In the genomic region with DNA sequence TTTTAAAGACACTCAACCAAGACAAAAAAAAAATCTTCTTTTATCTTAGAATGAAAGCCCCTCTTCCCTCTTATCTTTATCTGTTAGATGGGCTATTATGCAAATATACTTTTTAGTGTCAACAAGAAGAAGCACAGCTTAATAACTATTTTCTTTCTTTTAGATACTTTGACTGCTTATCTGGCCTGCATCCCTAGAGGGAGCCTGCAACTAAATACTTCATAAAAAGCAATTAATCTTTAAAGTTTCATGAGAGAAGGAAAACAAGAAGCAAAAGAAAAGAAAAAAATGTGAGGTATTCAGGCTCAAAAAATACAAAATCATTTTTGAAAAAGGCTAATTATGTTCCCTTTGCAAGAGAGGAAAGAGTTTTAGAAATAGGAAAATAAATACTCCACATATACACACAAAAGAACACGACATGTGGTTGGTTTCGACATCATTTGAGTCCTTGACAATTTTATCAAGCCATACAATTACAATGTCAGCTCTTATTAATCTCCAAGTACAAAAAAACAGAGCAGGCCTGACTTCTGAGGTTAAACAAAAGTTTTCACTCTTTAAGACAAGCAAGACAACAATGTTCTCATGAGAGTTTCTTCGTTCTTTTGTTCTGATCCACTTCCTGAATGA, we compare ENCODE assay signal across 17 mouse cellular contexts. TPM values are rescaled to one million over a fixed set of nuclear protein-coding genes. Genes with fewer than 3 reads are reported as not detected.
A peak's percentile ranks its signal among the peaks of the same experiment; 100 is the strongest.
DNase-seq lines count a peak whose midpoint lies in the region; ATAC-seq and TF ChIP-seq lines count a peak whose summit lies in the region.
"Had no signal": no experiment of that assay in that cellular context is flagged by ENCODE, and none has a peak within 500 bp of the region (broad histone marks: within the 10 kb centered on the region; RNA-seq: fewer than 3 reads in every experiment).

No protein-coding gene starts in this region.

- peak; percentile 6; the same call in 1 of the 2 replicates for TF ChIP-seq CTCF in intestine, postnatal 0 days (IDR thresholded peaks at IDR 0.05; ENCODE audit: low read depth)

- no peak for ATAC-seq in intestine, postnatal 0 days
- no peak for ATAC-seq in intestine, embryonic 16.5 days
- no peak for ATAC-seq in lung, embryonic 16.5 days (ENCODE audit: low read depth)
- no peak for ATAC-seq in embryonic facial prominence, embryonic 15.5 days (ENCODE audit: insufficient number of reproducible peaks, low FRiP score, low TSS enrichment, low read depth)
- ATAC-seq in stomach, embryonic 15.5 days (ENCODE audit: insufficient read depth, low FRiP score, low read depth): no peak
- no peak for ATAC-seq in megakaryocyte progenitor cell, adult 5-6 weeks (replicated peaks; ENCODE audit: poor library complexity)
- ATAC-seq: liver, embryonic 12.5 days; midbrain, embryonic 13.5 days had no signal

- no peak overlapping the region for H3K27ac ChIP-seq in intestine, postnatal 0 days (ENCODE audit: low read depth, low read length)
- H3K27ac ChIP-seq in intestine, embryonic 16.5 days (ENCODE audit: low read length): no peak overlapping the region
- H3K27ac ChIP-seq in lung, embryonic 16.5 days (ENCODE audit: low read length): peak overlapping the region; percentile 24; the same call in 1 of the 2 replicates
- H3K27ac ChIP-seq in embryonic facial prominence, embryonic 15.5 days (replicated peaks): 0 out of 2 replicates have a peak overlapping the region, but pooled peaks have one; percentile 9
- H3K27ac ChIP-seq in stomach, embryonic 15.5 days: peak overlapping the region; percentile 71
- H3K27ac ChIP-seq: embryonic facial prominence, embryonic 13.5 days; limb, embryonic 12.5 days; liver, embryonic 12.5 days; midbrain, embryonic 13.5 days; neural tube, embryonic 15.5 days had no signal

- H3K9ac ChIP-seq in intestine, postnatal 0 days (ENCODE audit: low read depth, low read length): no peak overlapping the region
- no peak overlapping the region for H3K9ac ChIP-seq in intestine, embryonic 16.5 days (ENCODE audit: low read depth, low read length)
- H3K9ac ChIP-seq in lung, embryonic 16.5 days (ENCODE audit: low read length): no peak overlapping the region
- no peak overlapping the region for H3K9ac ChIP-seq in embryonic facial prominence, embryonic 15.5 days
- no peak overlapping the region for H3K9ac ChIP-seq in stomach, embryonic 15.5 days
- H3K9ac ChIP-seq: embryonic facial prominence, embryonic 13.5 days; limb, embryonic 12.5 days; liver, embryonic 12.5 days; midbrain, embryonic 13.5 days; neural tube, embryonic 15.5 days had no signal

- H3K9me3 ChIP-seq in intestine, postnatal 0 days (ENCODE audit: control insufficient read depth): no peaks in the 10 kb centered on the region
- H3K9me3 ChIP-seq in intestine, embryonic 16.5 days (ENCODE audit: control insufficient read depth, low read length): no peaks in the 10 kb centered on the region
- no peaks in the 10 kb centered on the region for H3K9me3 ChIP-seq in lung, embryonic 16.5 days (ENCODE audit: control insufficient read depth, low read length)
- H3K9me3 ChIP-seq in embryonic facial prominence, embryonic 15.5 days (replicated peaks): no peaks in the 10 kb centered on the region
- no peaks in the 10 kb centered on the region for H3K9me3 ChIP-seq in stomach, embryonic 15.5 days
- H3K9me3 ChIP-seq: embryonic facial prominence, embryonic 13.5 days; hindbrain, embryonic 10.5 days; limb, embryonic 12.5 days; liver, embryonic 12.5 days; midbrain, embryonic 13.5 days; neural tube, embryonic 15.5 days had no signal

- H3K4me2 ChIP-seq in intestine, postnatal 0 days (replicated peaks; ENCODE audit: low read depth): no peak overlapping the region
- no peak overlapping the region for H3K4me2 ChIP-seq in intestine, embryonic 16.5 days (ENCODE audit: low read depth, low read length)
- no peak overlapping the region for H3K4me2 ChIP-seq in lung, embryonic 16.5 days (ENCODE audit: low read depth, low read length)
- H3K4me2 ChIP-seq in embryonic facial prominence, embryonic 15.5 days (replicated peaks): no peak overlapping the region
- H3K4me2 ChIP-seq in stomach, embryonic 15.5 days: no peak overlapping the region
- H3K4me2 ChIP-seq: embryonic facial prominence, embryonic 13.5 days; limb, embryonic 12.5 days; liver, embryonic 12.5 days; midbrain, embryonic 13.5 days; neural tube, embryonic 15.5 days had no signal

- no peaks in the 10 kb centered on the region for H3K27me3 ChIP-seq in intestine, postnatal 0 days (replicated peaks; ENCODE audit: control insufficient read depth, insufficient read depth, low read length)
- H3K27me3 ChIP-seq in intestine, embryonic 16.5 days (replicated peaks; ENCODE audit: control insufficient read depth, insufficient read depth, low read length): no peaks in the 10 kb centered on the region
- H3K27me3 ChIP-seq in lung, embryonic 16.5 days (ENCODE audit: control insufficient read depth, insufficient read depth, low read depth, low read length): no peaks in the 10 kb centered on the region
- H3K27me3 ChIP-seq in embryonic facial prominence, embryonic 15.5 days: no peaks in the 10 kb centered on the region
- H3K27me3 ChIP-seq in stomach, embryonic 15.5 days (replicated peaks): no peaks in the 10 kb centered on the region
- H3K27me3 ChIP-seq: embryonic facial prominence, embryonic 13.5 days; limb, embryonic 12.5 days; liver, embryonic 12.5 days; midbrain, embryonic 13.5 days; neural tube, embryonic 15.5 days had no signal

- 61% methylated on average over 3 of the region's 3 CpGs for WGBS in intestine, postnatal 0 days
- WGBS in intestine, embryonic 16.5 days: 58% methylated on average over 3 of the region's 3 CpGs
- WGBS in lung, embryonic 16.5 days: 43% methylated on average over 3 of the region's 3 CpGs
- 39% methylated on average over 3 of the region's 3 CpGs for whole genome bisulfite sequencing in embryonic facial prominence, embryonic 15.5 days
- 52% methylated on average over 3 of the region's 3 CpGs for WGBS in stomach, embryonic 15.5 days

- no peak overlapping the region for H3K4me3 ChIP-seq in intestine, postnatal 0 days (ENCODE audit: low read depth, low read length)
- no peak overlapping the region for H3K4me3 ChIP-seq in intestine, embryonic 16.5 days (ENCODE audit: low read length)
- H3K4me3 ChIP-seq in lung, embryonic 16.5 days (ENCODE audit: low read length): no peak overlapping the region
- H3K4me3 ChIP-seq in embryonic facial prominence, embryonic 15.5 days (replicated peaks): no peak overlapping the region
- H3K4me3 ChIP-seq in stomach, embryonic 15.5 days (replicated peaks): no peak overlapping the region
- H3K4me3 ChIP-seq: embryonic facial prominence, embryonic 13.5 days; hindbrain, embryonic 10.5 days; limb, embryonic 12.5 days; liver, embryonic 12.5 days; midbrain, embryonic 13.5 days; neural tube, embryonic 15.5 days had no signal

- no peaks in the 10 kb centered on the region for H3K4me1 ChIP-seq in intestine, postnatal 0 days (replicated peaks; ENCODE audit: control insufficient read depth, insufficient read depth, low read length)
- no peaks in the 10 kb centered on the region for H3K4me1 ChIP-seq in intestine, embryonic 16.5 days (ENCODE audit: control insufficient read depth, insufficient read depth, low read length)
- peaks cover 10% of the 10 kb centered on the region for H3K4me1 ChIP-seq in lung, embryonic 16.5 days (replicated peaks; ENCODE audit: control insufficient read depth, insufficient read depth, low read length)
- no peaks in the 10 kb centered on the region for H3K4me1 ChIP-seq in embryonic facial prominence, embryonic 15.5 days
- H3K4me1 ChIP-seq in stomach, embryonic 15.5 days: no peaks in the 10 kb centered on the region
- H3K4me1 ChIP-seq: limb, embryonic 12.5 days; liver, embryonic 12.5 days; midbrain, embryonic 13.5 days; neural tube, embryonic 15.5 days had no signal

- DNase-seq in lung, postnatal 4 days: no peak
- DNase-seq: cerebellum, adult 9-10 months; lung, adult 2 months; right cerebral cortex, postnatal 25 days; thymus, postnatal 14 days had no signal

- H3K36me3 ChIP-seq in intestine, postnatal 0 days (ENCODE audit: control insufficient read depth, insufficient read depth): no peaks in the 10 kb centered on the region
- no peaks in the 10 kb centered on the region for H3K36me3 ChIP-seq in intestine, embryonic 16.5 days (ENCODE audit: control insufficient read depth, insufficient read depth, low read length)
- no peaks in the 10 kb centered on the region for H3K36me3 ChIP-seq in lung, embryonic 16.5 days (ENCODE audit: control insufficient read depth, insufficient read depth, low read length)
- no peaks in the 10 kb centered on the region for H3K36me3 ChIP-seq in embryonic facial prominence, embryonic 15.5 days
- no peaks in the 10 kb centered on the region for H3K36me3 ChIP-seq in stomach, embryonic 15.5 days
- H3K36me3 ChIP-seq: embryonic facial prominence, embryonic 13.5 days; hindbrain, embryonic 10.5 days; limb, embryonic 12.5 days; liver, embryonic 12.5 days; midbrain, embryonic 13.5 days; neural tube, embryonic 15.5 days had no signal

RNA-seq across cellular contexts. Expression of a gene that starts 13.6 kb away (rescaled TPM):
- polyA plus RNA-seq in intestine, postnatal 0 days (2015; fragmentation: Nextera tagmentation; extraction: Ambion mirVana): 2.4 and 2.8 TPM in 2 replicates
- polyA plus RNA-seq in intestine, embryonic 16.5 days (2015; fragmentation: Nextera tagmentation; extraction: Ambion mirVana): 6.1 and 6.5 TPM in 2 replicates
- polyA plus RNA-seq in lung, embryonic 16.5 days (2015; fragmentation: Nextera tagmentation; extraction: Ambion mirVana): 10.2 and 10.5 TPM in 2 replicates
- polyA plus RNA-seq in embryonic facial prominence, embryonic 15.5 days (2015; fragmentation: Nextera tagmentation; extraction: Ambion mirVana): 8.9 and 9.5 TPM in 2 replicates
- polyA plus RNA-seq in stomach, embryonic 15.5 days (2015; fragmentation: Nextera tagmentation; extraction: Ambion mirVana): 7.8 and 10.1 TPM in 2 replicates
- 0.44 and 0.81 TPM in 2 replicates for total RNA-seq in megakaryocyte progenitor cell, adult 5-6 weeks (2015)
- total RNA-seq in megakaryocyte progenitor cell, adult 5-6 weeks (2017): 0.25 and 0.27 TPM in 2 replicates

RNA-seq across cellular contexts. Expression of a gene that starts 32.1 kb away (rescaled TPM):
- 1.3 and 1.5 TPM in 2 replicates for polyA plus RNA-seq in intestine, postnatal 0 days (2015; fragmentation: Nextera tagmentation; extraction: Ambion mirVana)
- polyA plus RNA-seq in intestine, embryonic 16.5 days (2015; fragmentation: Nextera tagmentation; extraction: Ambion mirVana): 4.3 and 5.3 TPM in 2 replicates
- polyA plus RNA-seq in lung, embryonic 16.5 days (2015; fragmentation: Nextera tagmentation; extraction: Ambion mirVana): 7.8 and 8.6 TPM in 2 replicates
- 6.8 and 7.9 TPM in 2 replicates for polyA plus RNA-seq in embryonic facial prominence, embryonic 15.5 days (2015; fragmentation: Nextera tagmentation; extraction: Ambion mirVana)
- polyA plus RNA-seq in stomach, embryonic 15.5 days (2015; fragmentation: Nextera tagmentation; extraction: Ambion mirVana): 7.8 TPM in 2 replicates
- total RNA-seq in megakaryocyte progenitor cell, adult 5-6 weeks (2015): 28.2 and 32.7 TPM in 2 replicates
- total RNA-seq in megakaryocyte progenitor cell, adult 5-6 weeks (2017): 27.1 and 33.8 TPM in 2 replicates

Comparison
In these comparisons a context has a peak if more than half of its experiments do, and no peak if none do; other contexts are left out.
1. H3K27ac ChIP-seq: peak in lung, embryonic 16.5 days (single experiment), embryonic facial prominence, embryonic 15.5 days (single experiment) and stomach, embryonic 15.5 days (single experiment); none in intestine, postnatal 0 days (single experiment) and intestine, embryonic 16.5 days (single experiment).